Comparison of ENCODE assay signal across 13 mouse cellular contexts in the genomic region with DNA sequence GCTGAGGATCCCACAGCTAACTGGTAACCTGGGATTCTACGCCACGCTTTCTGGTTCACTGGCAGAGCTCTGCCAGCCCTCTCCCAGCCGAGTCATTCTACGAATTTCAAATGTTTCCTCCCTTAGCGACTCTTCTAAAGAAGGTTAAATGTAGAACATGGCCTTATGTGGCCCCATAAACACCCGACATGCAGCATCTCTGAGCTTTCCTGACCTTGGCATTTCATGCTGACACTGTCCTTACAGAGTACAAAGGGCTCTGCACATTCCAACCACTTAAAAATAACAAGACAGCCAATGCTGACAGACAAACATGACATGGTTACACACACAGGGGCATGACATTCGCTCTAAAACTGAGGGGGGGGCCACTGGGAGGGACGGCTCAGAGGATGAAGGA. TPM values are rescaled to one million over a fixed set of nuclear protein-coding genes. Genes with fewer than 3 reads are reported as not detected.
DNase-seq lines count a peak whose midpoint lies in the region; ATAC-seq and TF ChIP-seq lines count a peak whose summit lies in the region.
"Had no signal": no experiment of that assay in that cellular context is flagged by ENCODE, and none has a peak within 500 bp of the region (broad histone marks: within the 10 kb centered on the region; RNA-seq: fewer than 3 reads in every experiment).

No protein-coding gene starts in this region.

- no peaks in the 10 kb centered on the region for H3K27me3 ChIP-seq in hindbrain, embryonic 10.5 days (ENCODE audit: insufficient read depth, poor library complexity, severe bottlenecking)
- no peaks in the 10 kb centered on the region for H3K27me3 ChIP-seq in hindbrain, embryonic 14.5 days (ENCODE audit: control insufficient read depth, insufficient read depth, low read length)
- H3K27me3 ChIP-seq in CH12.LX (replicated peaks) = no peaks in the 10 kb centered on the region
- no peaks in the 10 kb centered on the region for H3K27me3 ChIP-seq in liver, embryonic 11.5 days (replicated peaks; ENCODE audit: control insufficient read depth, insufficient read depth, low read length)
- H3K27me3 ChIP-seq: forebrain, embryonic 13.5 days; midbrain, embryonic 15.5 days; neural tube, embryonic 12.5 days had no signal

- no peak for TF ChIP-seq CTCF in CH12.LX (conservative IDR thresholded peaks at IDR 0.05 in 1 of 2, IDR thresholded peaks at IDR 0.05 in 1 of 2; ENCODE audit: low read depth in 2 of 2, low read length in 2 of 2)
- TF ChIP-seq CTCF in lung, adult 2 months (IDR thresholded peaks at IDR 0.05; ENCODE audit: insufficient read depth, low read length) = no peak

- H3K4me3 ChIP-seq in hindbrain, embryonic 10.5 days = no peak overlapping the region
- no peak overlapping the region for H3K4me3 ChIP-seq in hindbrain, embryonic 14.5 days (replicated peaks; ENCODE audit: low read length)
- peak overlapping the region in 1 of 3 experiments; percentile 14 for H3K4me3 ChIP-seq in CH12.LX (replicated peaks in 1 of 3; ENCODE audit: low read depth in 2 of 3, low read length in 2 of 3, poor library complexity in 1 of 3)
- no peak overlapping the region for H3K4me3 ChIP-seq in liver, embryonic 11.5 days (ENCODE audit: low read depth, low read length)
- H3K4me3 ChIP-seq in lung, adult 2 months (replicated peaks; ENCODE audit: extremely low read depth, low read depth, low read length) = no peak overlapping the region
- H3K4me3 ChIP-seq: forebrain, embryonic 13.5 days; midbrain, embryonic 15.5 days; neural tube, embryonic 12.5 days had no signal

- H3K79me2 ChIP-seq in CH12.LX (replicated peaks; ENCODE audit: control insufficient read depth, extremely low read depth, insufficient read depth, poor library complexity, severe bottlenecking) = peaks cover 80% of the 10 kb centered on the region

- H3K4me1 ChIP-seq in hindbrain, embryonic 10.5 days (replicated peaks) = peaks cover 66% of the 10 kb centered on the region
- H3K4me1 ChIP-seq in hindbrain, embryonic 14.5 days (replicated peaks; ENCODE audit: control insufficient read depth, insufficient read depth, low read length) = peaks cover 4% of the 10 kb centered on the region
- H3K4me1 ChIP-seq in CH12.LX (ENCODE audit: control insufficient read depth in 1 of 2, insufficient read depth in 2 of 2) = peaks cover 70 to 100% of the 10 kb centered on the region in 2 experiments
- H3K4me1 ChIP-seq in liver, embryonic 11.5 days (replicated peaks; ENCODE audit: control insufficient read depth, insufficient read depth, low read length) = peaks cover 33% of the 10 kb centered on the region
- H3K4me1 ChIP-seq in lung, adult 2 months (ENCODE audit: control insufficient read depth, insufficient read depth, low read length) = peaks cover 36% of the 10 kb centered on the region

- no peaks in the 10 kb centered on the region; the same call in 1 of the 2 replicates for H3K36me3 ChIP-seq in hindbrain, embryonic 10.5 days
- H3K36me3 ChIP-seq in hindbrain, embryonic 14.5 days (replicated peaks; ENCODE audit: control insufficient read depth, insufficient read depth) = peaks cover 62% of the 10 kb centered on the region
- peaks cover 57 to 91% of the 10 kb centered on the region in 2 experiments for H3K36me3 ChIP-seq in CH12.LX (replicated peaks in 1 of 2; ENCODE audit: control insufficient read depth in 1 of 2, insufficient read depth in 1 of 2, low read length in 1 of 2)
- H3K36me3 ChIP-seq in liver, embryonic 11.5 days (ENCODE audit: control insufficient read depth, insufficient read depth, low read length) = no peaks in the 10 kb centered on the region
- H3K36me3 ChIP-seq: midbrain, embryonic 15.5 days had no signal

- no peak for TF ChIP-seq RAD21 in CH12.LX (IDR thresholded peaks at IDR 0.05; ENCODE audit: low read depth, low read length)

- no peak overlapping the region for H3K4me2 ChIP-seq in hindbrain, embryonic 14.5 days (replicated peaks)
- no peak overlapping the region for H3K4me2 ChIP-seq in CH12.LX (ENCODE audit: insufficient read depth, low read depth, poor library complexity, severe bottlenecking)
- H3K4me2 ChIP-seq in liver, embryonic 11.5 days = no peak overlapping the region
- H3K4me2 ChIP-seq: forebrain, embryonic 13.5 days; midbrain, embryonic 15.5 days; neural tube, embryonic 12.5 days had no signal

- dilution Hi-C loops in CH12.LX (cut with MboI; ENCODE audit: extremely low pct_ligation_motif_present, extremely low pct_unique_long_range_greater_than_20kb, low sequenced_read_pairs) = no loop called here

- peak; percentile 47 for DNase-seq in adrenal gland, postnatal 10 days
- no peak for DNase-seq in adrenal gland, adult 18-20 months (ENCODE audit: low spot score in 2 of 2)
- DNase-seq in hindbrain, embryonic 10.5 days (ENCODE audit: low spot score) = no peak
- DNase-seq in hindbrain, embryonic 14.5 days (ENCODE audit: low spot score) = no peak
- no peak for DNase-seq in CH12.LX (ENCODE audit: extremely low read depth)
- DNase-seq in liver, embryonic 11.5 days (ENCODE audit: low spot score) = no peak
- DNase-seq in urinary bladder, postnatal 36 days (ENCODE audit: low spot score in 2 of 2) = no peak
- no peak for DNase-seq in lung, adult 2 months
- DNase-seq: cerebellum, adult 9-11 months; lung, postnatal 14 days had no signal

- no peak for TF ChIP-seq EP300 in CH12.LX (IDR thresholded peaks at IDR 0.05; ENCODE audit: low read length)

- H3K9ac ChIP-seq in hindbrain, embryonic 14.5 days = no peak overlapping the region
- no peak overlapping the region; the same call in 1 of the 2 replicates for H3K9ac ChIP-seq in CH12.LX (ENCODE audit: insufficient read depth, low read depth)
- H3K9ac ChIP-seq in liver, embryonic 11.5 days (ENCODE audit: low read depth, low read length) = no peak overlapping the region
- H3K9ac ChIP-seq: forebrain, embryonic 13.5 days; midbrain, embryonic 15.5 days; neural tube, embryonic 12.5 days had no signal

- TF ChIP-seq POLR2A in CH12.LX (IDR thresholded peaks at IDR 0.05; ENCODE audit: low read depth, low read length) = no peak
- no peak for TF ChIP-seq POLR2A in lung, adult 2 months (IDR thresholded peaks at IDR 0.05; ENCODE audit: borderline replicate concordance, extremely low read depth, low read depth, low read length)

- WGBS in hindbrain, embryonic 10.5 days = 44% methylated on average over 8 of the region's 8 CpGs
- WGBS in hindbrain, embryonic 14.5 days = 54% methylated on average over 8 of the region's 8 CpGs
- 72% methylated on average over 8 of the region's 8 CpGs for WGBS in liver, embryonic 11.5 days
- 53% methylated on average over 8 of the region's 8 CpGs for WGBS in lung, adult 2 months

- no peaks in the 10 kb centered on the region for H3K9me3 ChIP-seq in hindbrain, embryonic 10.5 days
- H3K9me3 ChIP-seq in hindbrain, embryonic 14.5 days (ENCODE audit: control insufficient read depth, low read length) = no peaks in the 10 kb centered on the region
- H3K9me3 ChIP-seq in CH12.LX (replicated peaks; ENCODE audit: low read length) = no peaks in the 10 kb centered on the region
- H3K9me3 ChIP-seq in liver, embryonic 11.5 days (ENCODE audit: control insufficient read depth, low read length) = no peaks in the 10 kb centered on the region
- H3K9me3 ChIP-seq: forebrain, embryonic 13.5 days; midbrain, embryonic 15.5 days; neural tube, embryonic 12.5 days had no signal

- in situ Hi-C loops in CH12.LX (cut with MboI; ENCODE audit: low pct_ligation_motif_present, low pct_unique_long_range_greater_than_20kb, low sequenced_read_pairs) = no loop called here

- peak overlapping the region; percentile 16; the same call in 1 of the 2 replicates for H3K27ac ChIP-seq in hindbrain, embryonic 10.5 days
- no peak overlapping the region for H3K27ac ChIP-seq in hindbrain, embryonic 14.5 days
- H3K27ac ChIP-seq in CH12.LX (ENCODE audit: insufficient read depth, low read depth) = no peak overlapping the region; the same call in 1 of the 2 replicates
- H3K27ac ChIP-seq in liver, embryonic 11.5 days (ENCODE audit: low read depth, low read length) = peak overlapping the region; percentile 28; the same call in 1 of the 2 replicates
- H3K27ac ChIP-seq: forebrain, embryonic 13.5 days; midbrain, embryonic 15.5 days; neural tube, embryonic 12.5 days had no signal

- no peak for ATAC-seq in hindbrain, embryonic 14.5 days (ENCODE audit: low FRiP score)
- ATAC-seq in liver, embryonic 11.5 days (replicated peaks; ENCODE audit: low FRiP score) = no peak
- ATAC-seq: forebrain, embryonic 13.5 days; midbrain, embryonic 15.5 days had no signal

TF ChIP-seq in CH12.LX, 34 proteins besides CTCF, POLR2A, EP300 and RAD21:
- TF ChIP-seq IRF4 (IDR thresholded peaks at IDR 0.05; ENCODE audit: low read depth, low read length) (peak; percentile 44; the same call in 1 of the 2 replicates), ETS1 (conservative IDR thresholded peaks at IDR 0.05; ENCODE audit: low read depth, low read length) (peak; percentile 16; the same call in 1 of the 2 replicates), ELF1 (IDR thresholded peaks at IDR 0.05; ENCODE audit: low read depth, low read length) (no peak)

RNA-seq across cellular contexts. Expression of gene Sh3bp5, which starts 27.2 kb away (rescaled TPM):
- total RNA-seq in adrenal gland, postnatal 10 days (2021) = 100 to 1,000 TPM; 107 to 135 TPM
- total RNA-seq in adrenal gland, adult 18-20 months (2021) = 100 to 1,000 TPM; 136 to 182 TPM
- 19.3 and 23.7 TPM in 2 replicates for polyA plus RNA-seq in hindbrain, embryonic 10.5 days (2016; fragmentation: Nextera tagmentation; extraction: Ambion mirVana)
- 86.9 and 93.7 TPM in 2 replicates for polyA plus RNA-seq in hindbrain, embryonic 14.5 days (2014; fragmentation: Nextera tagmentation; extraction: Ambion mirVana)
- total RNA-seq in CH12.LX (2012; rRNA removed) (50.2 and 64.6 TPM in 2 replicates), CH12.LX (2014; rRNA removed) (53.0 and 57.4 TPM in 2 replicates)
- polyA plus RNA-seq in CH12.LX (2012; ENCODE audit: insufficient read length, low read depth) = 158 and 164 TPM in 2 replicates
- 15.0 and 17.3 TPM in 2 replicates for polyA plus RNA-seq in liver, embryonic 11.5 days (2014; fragmentation: Nextera tagmentation; extraction: Ambion mirVana)
- 40.9 and 50.1 TPM in 2 replicates for polyA plus RNA-seq in lung, adult 2 months (2012; rRNA removed)

Comparison
In these comparisons a context has a peak if more than half of its experiments do, and no peak if none do; other contexts are left out.
1. H3K27ac ChIP-seq: peak in hindbrain, embryonic 10.5 days (single experiment) and liver, embryonic 11.5 days (single experiment); none in hindbrain, embryonic 14.5 days (single experiment) and CH12.LX (single experiment).